Mouse (Mus musculus) adrenal gland, postnatal 4 days (tissue): ENCODE data around the gene Gm45021. TPM values are rescaled to one million over a fixed set of nuclear protein-coding genes. Genes with fewer than 3 reads are reported as not detected.
"Not testable (repeated sequence)": the region's sequence is repeated elsewhere in the genome, so short reads cannot be mapped to it uniquely, and the experiment has no call there.

ENCODE experiments used
- DNase-seq, 2 experiments: peaks; one replicate each; pipeline ENCODE4 v3.0.0; 2021 to 2022; ENCODE audit warnings: low spot score in 2 of 2, mixed read lengths in 2 of 2
- total RNA-seq, 2 experiments: library from RNA; stranded (reverse); gene quantifications; 2 replicates each; pipeline ENCODE4 v1.2.3; 2021

The Gm45021 gene
- total RNA-seq, 2 experiments from 2014 or later: not detected

- DNase-seq: no peak
These were observed 20.1 kb downstream of the Gm45021 start for GRCm38 (mm10) chr6:48609512-48609911.

- no peak for DNase-seq
These were observed 21.2 kb downstream of the Gm45021 start for GRCm38 (mm10) chr6:48610657-48611056.

GRCm38 (mm10) chr6:48613464-48613863 lies 24.1 kb downstream of the Gm45021 start:
- no peak for DNase-seq

GRCm38 (mm10) chr6:48614756-48615155 lies 25.3 kb downstream of the Gm45021 start:
- no peak for DNase-seq

- DNase-seq: no peak
These were observed 30.6 kb downstream of the Gm45021 start for GRCm38 (mm10) chr6:48620031-48620430.

- not testable (repeated sequence) for DNase-seq
These were observed 32.9 kb downstream of the Gm45021 start for GRCm38 (mm10) chr6:48622186-48622843.

GRCm38 (mm10) chr6:48623460-48623859 lies 34.0 kb downstream of the Gm45021 start:
- DNase-seq: no peak

GRCm38 (mm10) chr6:48626464-48626863 lies 37.1 kb downstream of the Gm45021 start, which contains the start of gene AI854703:
Gene AI854703, plus strand, starts transcription at chr6:48626764.
- no peak for DNase-seq

- DNase-seq: no peak
These were observed 37.6 kb downstream of the Gm45021 start for GRCm38 (mm10) chr6:48626984-48627383.

- no peak for DNase-seq
These were observed 38.1 kb downstream of the Gm45021 start for GRCm38 (mm10) chr6:48627511-48627924.

GRCm38 (mm10) chr6:48628377-48628776 lies 39.0 kb downstream of the Gm45021 start:
- no peak for DNase-seq

GRCm38 (mm10) chr6:48628808-48629660 lies 39.6 kb downstream of the Gm45021 start:
- DNase-seq: no peak

- DNase-seq: no peak
These were observed 40.2 kb downstream of the Gm45021 start for GRCm38 (mm10) chr6:48629661-48630034.

- DNase-seq: no peak
These were observed 41.4 kb downstream of the Gm45021 start for GRCm38 (mm10) chr6:48630831-48631230.

- no peak for DNase-seq
These were observed 45.7 kb downstream of the Gm45021 start for GRCm38 (mm10) chr6:48635105-48635504.

- DNase-seq: no peak
These were observed 47.1 kb downstream of the Gm45021 start for GRCm38 (mm10) chr6:48636515-48636914.

GRCm38 (mm10) chr6:48637811-48638500 lies 48.5 kb downstream of the Gm45021 start:
- no peak for DNase-seq

- no peak for DNase-seq
These were observed 49.1 kb downstream of the Gm45021 start for GRCm38 (mm10) chr6:48638553-48638952.

GRCm38 (mm10) chr6:48641391-48641790 lies 52.0 kb downstream of the Gm45021 start:
- DNase-seq: no peak

- DNase-seq: no peak
These were observed 53.4 kb downstream of the Gm45021 start for GRCm38 (mm10) chr6:48642764-48643292.

- DNase-seq: peak in 1 of 2 experiments; percentile 43
These were observed 56.4 kb downstream of the Gm45021 start for GRCm38 (mm10) chr6:48645660-48646308.
